Comparison of ENCODE assay signal across 14 mouse cellular contexts in the genomic region with DNA sequence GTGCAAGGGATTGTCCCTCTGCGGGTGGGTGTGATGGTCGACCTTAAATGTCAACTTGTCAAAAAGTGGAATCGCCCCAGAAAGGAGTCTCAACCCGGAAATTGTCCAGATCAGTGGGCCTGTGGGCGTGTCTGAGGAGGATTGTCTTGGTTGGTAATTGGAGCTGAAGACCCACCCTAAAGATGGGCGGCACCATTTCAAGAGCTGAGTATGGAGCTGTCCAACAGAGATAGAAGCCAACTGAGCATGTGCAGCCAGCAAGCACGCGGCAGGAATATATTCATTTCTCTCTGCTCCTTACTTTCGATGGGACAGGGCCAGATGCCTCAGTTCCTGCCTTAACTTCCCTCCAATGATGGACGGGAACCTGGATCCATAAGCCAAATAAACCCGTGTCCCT.
A peak's percentile ranks its signal among the peaks of the same experiment; 100 is the strongest.
DNase-seq lines count a peak whose midpoint lies in the region; TF ChIP-seq lines count a peak whose summit lies in the region.
"Had no signal": no experiment of that assay in that cellular context is flagged by ENCODE, and none has a peak within 500 bp of the region (broad histone marks: within the 10 kb centered on the region; RNA-seq: fewer than 3 reads in every experiment).

No protein-coding gene starts in this region.

- H3K27me3 ChIP-seq in heart, adult 2 months (ENCODE audit: control insufficient read depth, insufficient read depth, low read length): no peaks in the 10 kb centered on the region
- H3K27me3 ChIP-seq: embryonic facial prominence, embryonic 13.5 days; embryonic facial prominence, embryonic 15.5 days; forebrain, embryonic 12.5 days had no signal

- no peak overlapping the region for H3K4me3 ChIP-seq in heart, adult 2 months
- no peak overlapping the region for H3K4me3 ChIP-seq in ES-E14 (ENCODE audit: insufficient read depth in 1 of 2, low read depth in 1 of 2, low read length in 2 of 2, poor library complexity in 1 of 2, severe bottlenecking in 1 of 2)
- H3K4me3 ChIP-seq: embryonic facial prominence, embryonic 13.5 days; embryonic facial prominence, embryonic 15.5 days; erythroblast, embryonic 14.5 days; forebrain, embryonic 10.5 days; forebrain, embryonic 12.5 days had no signal

- H3K36me3 ChIP-seq in heart, adult 2 months (ENCODE audit: control insufficient read depth, insufficient read depth, low read length): no peaks in the 10 kb centered on the region
- H3K36me3 ChIP-seq in ES-E14 (ENCODE audit: control insufficient read depth, insufficient read depth, low read length, poor library complexity, severe bottlenecking): no peaks in the 10 kb centered on the region
- H3K36me3 ChIP-seq: embryonic facial prominence, embryonic 13.5 days; embryonic facial prominence, embryonic 15.5 days; forebrain, embryonic 10.5 days; forebrain, embryonic 12.5 days had no signal

- no peak for TF ChIP-seq POLR2A in heart, adult 2 months (IDR thresholded peaks at IDR 0.05; ENCODE audit: insufficient read depth, low read depth, low read length)

- H3K4me1 ChIP-seq in heart, adult 2 months (ENCODE audit: control insufficient read depth, insufficient read depth, low read length): peaks cover 1% of the 10 kb centered on the region; the same call in 1 of the 2 replicates
- no peaks in the 10 kb centered on the region for H3K4me1 ChIP-seq in ES-E14 (ENCODE audit: control insufficient read depth in 2 of 2, insufficient read depth in 2 of 2, low read length in 2 of 2, poor library complexity in 1 of 2)
- H3K4me1 ChIP-seq: embryonic facial prominence, embryonic 13.5 days; embryonic facial prominence, embryonic 15.5 days; forebrain, embryonic 10.5 days; forebrain, embryonic 12.5 days had no signal

- no peaks in the 10 kb centered on the region for H3K9me3 ChIP-seq in ES-E14 (ENCODE audit: control insufficient read depth, insufficient read depth, low read depth, low read length)
- H3K9me3 ChIP-seq: embryonic facial prominence, embryonic 13.5 days; embryonic facial prominence, embryonic 15.5 days; forebrain, embryonic 10.5 days; forebrain, embryonic 12.5 days had no signal

- 92% methylated on average over 11 of the region's 11 CpGs for WGBS in heart, adult 2 months

- in situ Hi-C loops in ES-E14 (cut with MboI; ENCODE audit: low sequenced_read_pairs in 2 of 2, unreplicated experiment in 2 of 2): no loop called here

- H3K27ac ChIP-seq in heart, adult 2 months: no peak overlapping the region
- no peak overlapping the region for H3K27ac ChIP-seq in ES-E14 (ENCODE audit: insufficient read depth, low read depth, low read length, poor library complexity, severe bottlenecking)
- H3K27ac ChIP-seq: embryonic facial prominence, embryonic 13.5 days; embryonic facial prominence, embryonic 15.5 days; forebrain, embryonic 10.5 days; forebrain, embryonic 12.5 days had no signal

- DNase-seq in heart, adult 11 months: peak; percentile 74
- DNase-seq in heart, adult 2 months: no peak
- DNase-seq in ES-E14 (ENCODE audit: low read depth, low spot score) (peak; percentile 31), ZHBTc4 (ENCODE audit: low read depth, low spot score) (peak; percentile 55)
- DNase-seq in urinary bladder, postnatal 25 days (ENCODE audit: low spot score): no peak
- DNase-seq in left cerebral cortex, adult 11 months (ENCODE audit: low spot score): no peak
- DNase-seq: adrenal gland, adult 2 months; adrenal gland, postnatal 10 days; embryo, embryonic 11 days had no signal

- H3K9ac ChIP-seq in heart, adult 2 months (ENCODE audit: low read depth, low read length): no peak overlapping the region
- no peak overlapping the region for H3K9ac ChIP-seq in ES-E14 (ENCODE audit: insufficient read depth, low read depth, low read length, poor library complexity, severe bottlenecking)
- H3K9ac ChIP-seq: embryonic facial prominence, embryonic 13.5 days; embryonic facial prominence, embryonic 15.5 days; forebrain, embryonic 12.5 days had no signal

- no peak for TF ChIP-seq EP300 in heart, adult 2 months (IDR thresholded peaks at IDR 0.05; ENCODE audit: insufficient read depth, low read depth, low read length)

- intact Hi-C loops in heart, adult 2 months (cut with DNase I): no loop called here

- no peak for TF ChIP-seq CTCF in heart, adult 2 months (IDR thresholded peaks at IDR 0.05)

- no peaks in the 10 kb centered on the region for H3K79me2 ChIP-seq in heart, adult 2 months (replicated peaks; ENCODE audit: control insufficient read depth, insufficient read depth, low read length)

TF ChIP-seq in ES-E14, 5 proteins besides CTCF, POLR2A, EP300 and RAD21:
- TF ChIP-seq ZNF384 (IDR thresholded peaks at IDR 0.05; ENCODE audit: low read depth, low read length): no peak
- no peak for TF ChIP-seq ZC3H11A (IDR thresholded peaks at IDR 0.05; ENCODE audit: borderline replicate concordance, low read depth, low read length)
- no peak for TF ChIP-seq HCFC1 (IDR thresholded peaks at IDR 0.05; ENCODE audit: borderline replicate concordance, insufficient read depth, low read length)
- TF ChIP-seq CHD2 (IDR thresholded peaks at IDR 0.05; ENCODE audit: low read depth, low read length): no peak
- TF ChIP-seq MAFK (IDR thresholded peaks at IDR 0.05; ENCODE audit: insufficient read depth, low read depth, low read length): no peak
TF ChIP-seq in ES-E14: peak in this region for 0.

Comparison
In these comparisons a context has a peak if more than half of its experiments do, and no peak if none do; other contexts are left out.
1. DNase-seq: peak in heart, adult 11 months (single experiment), ES-E14 (single experiment) and ZHBTc4 (single experiment); none in heart, adult 2 months (0 of 2), urinary bladder, postnatal 25 days (single experiment) and left cerebral cortex, adult 11 months (single experiment).